Mouse (Mus musculus) ovary, adult 18-20 months (tissue): ENCODE data around the gene Clptm1.
A peak's percentile ranks its signal among the peaks of the same experiment; 100 is the strongest.

ENCODE experiments used
- DNase-seq: peaks from one replicate; pipeline ENCODE4 v3.0.0; 2022; ENCODE audit warnings: low spot score, mixed read lengths

The Clptm1 gene

DNA sequence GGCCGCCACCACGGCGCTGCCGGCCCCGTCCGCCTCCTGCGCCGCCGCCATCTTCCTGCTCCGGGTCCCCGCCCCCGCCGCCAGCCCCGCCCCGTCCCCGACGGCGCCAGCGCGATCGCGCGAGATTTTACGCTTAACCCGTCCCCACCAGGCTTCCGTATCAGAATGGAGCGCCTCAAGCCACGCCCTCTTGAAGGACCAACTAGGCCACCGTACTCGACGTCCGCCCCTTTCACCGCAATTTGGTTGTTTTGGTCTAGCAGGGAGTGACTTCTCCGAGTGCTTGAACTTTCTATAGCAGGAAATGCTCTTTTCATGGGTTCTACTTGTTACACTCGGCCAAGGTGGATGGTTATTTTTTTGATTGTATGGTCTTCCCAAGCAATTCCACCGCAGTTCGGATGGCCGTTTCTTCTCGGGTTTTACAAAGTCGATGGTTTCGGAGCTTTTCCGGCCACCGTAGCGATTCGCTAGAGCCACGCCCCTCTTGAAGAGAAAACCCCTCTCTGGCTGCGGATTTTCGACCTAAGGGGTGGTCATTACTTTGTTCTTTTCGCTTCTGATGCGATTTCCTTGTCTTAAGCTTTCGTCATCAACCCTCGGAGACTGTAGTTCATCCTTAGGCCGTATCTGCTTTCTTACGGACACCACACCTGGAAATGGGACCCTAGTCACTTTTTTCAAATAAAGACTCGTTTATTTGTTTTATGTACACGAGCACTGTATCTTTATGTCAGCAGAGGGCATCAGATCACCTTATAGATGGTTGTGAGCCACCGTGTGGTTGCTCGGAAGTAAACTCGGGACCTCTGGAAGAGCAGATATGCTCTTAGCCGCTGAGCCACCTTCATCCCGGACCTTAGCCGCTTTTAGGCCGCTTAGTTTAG lies at the start of gene Clptm1:
TSS of gene Clptm1 (minus strand) at position 79 of the 887 bp plus-strand sequence.
- DNase-seq = peak; percentile 95

DNA sequence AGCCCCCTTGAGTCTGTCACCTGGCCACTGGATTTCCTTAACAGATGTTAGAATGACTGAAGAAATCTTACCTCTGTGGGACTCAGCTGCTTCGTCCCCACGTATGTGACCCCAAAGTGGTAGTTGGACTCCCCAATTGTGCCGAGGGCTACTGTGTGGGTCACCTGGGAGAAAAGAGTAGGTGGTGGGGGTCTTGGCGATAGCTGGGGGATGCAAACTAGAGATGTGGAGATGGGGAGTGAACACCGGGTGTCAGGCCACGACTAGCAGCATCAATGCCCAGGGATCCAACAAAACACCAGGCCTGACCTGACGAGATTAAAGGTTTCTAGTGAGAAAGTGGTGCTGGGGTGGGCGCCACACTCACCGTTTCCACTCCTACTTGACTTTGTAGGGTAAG lies 48.8 kb upstream of the Clptm1 start:
- no peak for DNase-seq

DNA sequence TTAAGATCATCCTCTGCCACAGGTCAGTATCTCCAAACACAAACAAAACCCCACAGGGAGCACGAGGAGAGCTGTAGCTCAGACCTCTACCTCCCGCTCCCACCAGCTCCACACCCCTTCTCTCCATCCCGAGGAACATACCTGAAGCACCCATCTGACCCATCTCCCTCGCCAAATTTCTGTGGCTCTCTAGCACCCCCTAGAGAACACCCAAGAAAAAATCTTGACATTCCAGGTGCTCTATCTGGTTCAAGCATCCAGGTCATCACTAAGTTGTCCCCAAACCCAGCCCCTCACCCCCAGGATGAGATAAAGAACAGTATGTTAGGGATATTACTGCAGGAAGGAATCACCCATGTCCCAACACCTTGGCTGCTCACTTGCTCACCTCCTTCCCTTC lies 48.4 kb upstream of the Clptm1 start:
- no peak for DNase-seq

DNA sequence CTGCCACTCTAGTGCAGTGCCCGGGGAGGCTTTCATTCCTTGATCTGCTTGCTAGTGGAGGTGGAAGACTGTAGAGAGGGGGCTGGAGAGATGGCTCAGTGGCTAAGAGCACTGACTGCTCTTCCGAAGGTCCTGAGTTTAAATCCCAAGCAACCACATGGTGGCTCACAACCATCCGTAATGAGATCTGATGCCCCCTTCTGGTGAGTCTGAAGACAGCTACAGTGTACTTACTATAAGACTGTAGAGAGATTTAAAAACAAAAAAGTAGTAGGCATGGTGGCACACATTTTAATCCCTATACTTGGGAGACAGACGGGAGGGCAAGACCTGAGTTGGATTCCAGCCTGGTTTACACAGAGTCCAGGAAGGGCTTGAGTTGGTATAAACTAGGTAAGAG lies 47.6 kb upstream of the Clptm1 start:
- DNase-seq = no peak

DNA sequence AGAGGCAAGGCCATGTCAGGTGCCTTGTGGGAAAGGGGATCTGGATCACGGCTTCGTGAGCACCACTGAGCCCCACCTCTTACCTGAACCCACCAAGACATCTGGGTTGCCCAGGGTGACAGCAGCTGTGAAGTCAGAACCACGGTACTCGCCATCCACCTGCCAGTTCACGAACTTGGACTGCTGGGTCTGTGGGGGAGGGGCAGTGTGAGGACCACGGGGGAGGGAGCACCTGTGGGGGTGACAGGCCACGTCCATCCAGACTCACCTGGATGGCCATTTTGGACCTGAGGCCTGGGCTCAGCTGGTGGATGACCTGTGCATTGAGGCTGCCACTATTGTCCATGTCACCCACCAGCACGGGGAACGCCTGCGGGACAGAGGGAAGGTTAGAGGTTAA lies 45.8 kb upstream of the Clptm1 start:
- no peak for DNase-seq

DNA sequence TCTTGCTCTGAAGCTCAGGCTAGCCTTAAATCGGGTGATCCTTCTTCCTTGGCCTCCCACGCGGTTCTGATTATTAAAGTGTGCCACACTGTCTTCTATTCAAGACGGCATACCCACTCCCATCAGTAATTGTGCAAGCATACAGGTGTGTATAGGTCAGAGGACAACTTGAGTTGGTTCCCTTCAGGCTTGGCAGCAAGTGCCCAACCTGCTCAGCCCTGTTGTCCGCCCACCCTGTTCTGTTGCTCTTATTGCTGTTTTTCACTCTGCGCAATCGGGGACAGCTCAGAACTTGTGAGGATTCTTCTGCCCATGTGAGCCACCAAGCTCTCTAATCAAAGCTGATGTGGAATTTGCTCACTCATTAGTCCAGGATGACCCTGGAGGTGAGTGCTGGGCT lies 40.4 kb upstream of the Clptm1 start:
- DNase-seq = no peak

DNA sequence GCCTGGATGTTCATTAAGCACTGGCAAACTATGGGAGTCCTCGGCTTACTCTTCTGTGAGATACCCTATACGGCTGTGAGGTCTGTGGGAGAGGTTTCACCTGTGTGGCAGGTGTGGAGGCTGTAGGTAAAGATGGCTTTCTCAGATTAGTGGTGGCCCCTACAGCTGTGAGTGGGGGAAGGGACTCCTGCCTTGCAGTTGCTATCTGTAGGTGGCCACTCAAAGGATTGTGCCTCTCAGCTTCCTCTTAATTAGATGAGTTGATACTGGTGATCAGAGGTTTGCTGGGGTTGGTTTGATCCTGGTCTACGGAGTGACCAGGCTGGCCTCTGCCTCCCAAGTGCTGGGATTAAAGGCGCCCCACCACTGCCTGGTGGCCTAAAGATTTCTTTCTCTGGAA lies 39.6 kb upstream of the Clptm1 start:
- DNase-seq = no peak

DNA sequence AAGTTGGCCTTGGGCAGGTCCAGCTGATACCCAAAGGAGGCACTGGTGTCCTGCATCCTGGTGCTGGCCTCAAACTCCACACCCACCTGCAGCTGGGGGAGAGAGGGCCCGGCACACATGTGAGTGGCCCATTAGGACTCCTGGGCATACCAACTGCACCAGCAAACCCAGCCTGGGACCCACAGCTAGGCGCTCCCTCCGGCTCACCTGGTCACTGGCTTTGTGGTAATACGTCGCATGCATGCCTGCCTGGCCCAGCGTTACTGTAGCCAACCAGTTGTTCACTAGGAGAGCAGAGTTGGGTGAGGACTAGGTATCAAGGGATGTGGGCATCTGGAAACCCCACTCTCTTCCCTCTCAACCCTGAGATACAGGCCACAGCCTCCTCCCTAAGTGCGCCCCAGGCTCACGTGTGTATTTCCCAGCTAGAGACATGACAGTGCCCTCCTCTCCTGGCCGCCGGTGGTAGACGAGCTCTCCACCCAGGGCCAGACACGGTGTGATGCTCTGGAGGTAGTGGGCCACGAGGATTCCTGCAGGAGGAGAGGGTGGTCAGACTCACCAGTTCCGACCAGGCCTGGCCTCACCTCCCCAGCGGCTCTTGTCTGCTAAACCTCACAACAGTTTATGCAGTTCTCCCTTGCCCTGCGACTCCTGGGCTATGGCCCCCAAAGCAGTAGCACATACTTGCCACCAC lies 38.2 kb upstream of the Clptm1 start:
- DNase-seq = no peak

DNA sequence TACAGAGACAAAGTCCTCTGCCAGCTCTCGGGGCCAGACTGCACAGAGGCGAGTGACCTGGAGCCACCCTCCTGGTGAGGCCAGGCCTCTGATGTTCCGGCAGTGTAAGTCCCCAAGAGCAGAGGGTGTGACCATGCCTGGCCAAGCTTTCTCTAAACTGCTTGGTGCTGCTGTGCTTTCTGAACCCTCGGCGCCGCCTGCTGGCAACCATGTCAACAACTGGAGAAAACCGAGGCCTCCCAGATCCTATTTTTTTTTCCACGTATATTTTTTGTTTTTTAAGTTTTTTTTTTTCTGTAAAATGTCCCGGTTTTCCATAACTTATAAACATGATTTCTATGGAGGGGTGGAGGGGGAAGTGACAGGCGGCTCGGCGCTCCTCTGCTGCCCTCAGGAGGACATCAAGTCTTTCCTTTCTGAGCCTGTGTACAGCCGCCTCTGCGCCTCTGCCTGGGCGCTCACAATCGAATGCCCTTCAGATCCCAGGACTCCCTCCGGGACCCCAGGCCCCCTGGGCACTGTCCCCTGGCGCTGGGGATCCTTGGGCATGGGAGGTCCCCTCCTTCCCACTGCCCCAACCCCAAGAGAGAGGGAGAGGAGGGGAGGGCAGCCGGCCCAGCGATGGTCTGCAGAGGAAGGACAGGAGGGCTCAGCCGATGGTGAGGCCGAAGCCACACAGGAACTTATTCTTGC lies 36.4 kb upstream of the Clptm1 start:
- no peak for DNase-seq

DNA sequence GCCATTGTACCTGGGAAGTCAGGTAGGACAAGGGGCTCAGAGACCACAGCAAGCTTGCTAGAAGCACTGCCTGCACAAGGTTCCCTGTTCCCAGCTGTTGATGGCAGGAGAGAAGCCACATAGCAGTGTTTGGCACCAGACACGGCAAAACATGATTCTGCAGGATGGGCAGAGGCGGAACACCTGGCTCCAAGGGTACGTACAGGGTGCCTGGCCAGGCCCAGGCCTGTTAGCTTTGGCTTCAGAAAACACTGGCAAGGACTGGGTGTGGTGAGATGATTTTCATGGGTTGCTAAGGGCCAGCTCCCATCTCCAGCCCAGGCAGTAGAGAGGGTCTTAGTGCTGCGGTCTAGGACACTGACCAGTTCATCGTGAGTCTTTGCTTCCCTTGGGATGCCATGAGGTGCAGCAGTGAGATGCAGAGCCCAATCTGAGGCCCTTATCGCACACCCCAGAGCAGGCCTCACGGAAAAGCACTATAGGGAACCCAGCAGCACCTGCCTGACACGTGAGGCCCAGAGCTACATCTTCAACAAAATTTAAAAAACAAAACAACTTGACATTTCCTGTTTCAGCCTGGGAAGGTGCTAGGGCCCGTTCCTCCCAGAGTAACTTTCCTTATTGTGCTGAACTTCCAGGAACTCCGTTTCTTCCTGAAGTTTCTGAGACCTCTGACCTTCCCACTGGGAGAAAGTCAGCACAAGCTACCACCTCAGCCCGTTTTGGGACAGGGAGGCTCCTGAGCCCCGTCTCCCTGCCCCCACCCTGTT lies 35.7 kb upstream of the Clptm1 start:
- DNase-seq = no peak

DNA sequence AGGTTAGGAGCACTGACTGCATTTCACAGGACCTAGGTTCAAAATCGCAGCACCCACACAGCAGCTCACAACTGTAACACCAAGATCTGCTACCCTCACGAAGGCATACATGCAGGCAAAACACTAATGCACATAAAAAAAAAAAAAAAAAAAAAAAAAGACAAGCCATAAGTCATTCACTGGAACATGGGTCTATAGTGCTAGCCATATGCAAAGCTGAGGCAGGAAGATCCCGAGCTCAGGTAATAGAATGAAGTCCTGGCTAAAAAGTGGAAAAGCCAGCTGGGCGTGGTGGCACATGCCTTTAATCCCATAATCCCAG lies 35.0 kb upstream of the Clptm1 start:
- DNase-seq = no peak

DNA sequence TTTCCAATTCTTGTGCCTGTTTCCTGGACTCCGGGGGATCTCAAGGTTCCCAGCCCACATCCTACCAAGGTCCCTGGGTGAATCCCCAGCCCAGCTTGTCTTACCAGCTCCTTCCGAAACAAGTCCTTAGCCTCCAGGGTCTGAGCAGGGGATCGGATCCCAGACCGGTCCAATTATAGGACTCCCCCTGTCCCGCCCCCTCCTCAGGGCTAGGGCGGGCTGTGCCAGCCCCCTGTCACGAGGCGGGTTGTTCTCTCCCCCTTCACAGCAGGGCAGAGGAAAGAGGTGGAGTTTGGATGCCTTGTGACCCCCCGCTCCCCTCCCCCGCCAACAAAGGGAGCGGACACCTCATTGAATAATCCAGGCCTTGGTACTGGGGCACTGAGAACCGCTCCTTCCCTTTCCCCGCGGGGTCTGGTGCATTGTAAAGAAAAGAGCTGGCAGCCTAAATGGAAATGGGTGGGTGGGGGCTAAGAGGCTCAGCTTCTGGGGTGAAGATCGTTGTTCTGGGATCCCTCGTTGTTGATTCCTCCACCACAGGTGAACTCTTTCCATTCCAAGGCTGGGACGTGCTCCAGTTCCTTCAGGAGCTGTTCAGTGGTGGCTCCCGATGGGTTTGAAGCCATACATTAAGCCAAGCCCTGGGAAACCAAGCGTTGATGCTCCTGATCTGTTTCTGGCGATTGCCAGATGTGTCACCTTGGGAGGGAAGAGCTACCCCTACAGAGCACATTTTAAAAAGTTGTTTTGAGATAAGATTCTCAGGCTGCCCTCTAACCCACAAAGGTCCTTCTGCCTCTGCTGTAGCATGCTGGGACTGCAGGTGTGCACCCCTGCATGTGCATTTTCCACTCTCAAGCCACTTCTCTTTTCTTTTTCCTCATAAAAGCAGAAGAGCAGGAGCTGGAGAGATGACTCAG lies 34.3 kb upstream of the Clptm1 start, which contains the start of gene Apoe:
TSS of gene Apoe (minus strand) at position 282 of the 920 bp plus-strand sequence.
- peak; percentile 58 for DNase-seq

DNA sequence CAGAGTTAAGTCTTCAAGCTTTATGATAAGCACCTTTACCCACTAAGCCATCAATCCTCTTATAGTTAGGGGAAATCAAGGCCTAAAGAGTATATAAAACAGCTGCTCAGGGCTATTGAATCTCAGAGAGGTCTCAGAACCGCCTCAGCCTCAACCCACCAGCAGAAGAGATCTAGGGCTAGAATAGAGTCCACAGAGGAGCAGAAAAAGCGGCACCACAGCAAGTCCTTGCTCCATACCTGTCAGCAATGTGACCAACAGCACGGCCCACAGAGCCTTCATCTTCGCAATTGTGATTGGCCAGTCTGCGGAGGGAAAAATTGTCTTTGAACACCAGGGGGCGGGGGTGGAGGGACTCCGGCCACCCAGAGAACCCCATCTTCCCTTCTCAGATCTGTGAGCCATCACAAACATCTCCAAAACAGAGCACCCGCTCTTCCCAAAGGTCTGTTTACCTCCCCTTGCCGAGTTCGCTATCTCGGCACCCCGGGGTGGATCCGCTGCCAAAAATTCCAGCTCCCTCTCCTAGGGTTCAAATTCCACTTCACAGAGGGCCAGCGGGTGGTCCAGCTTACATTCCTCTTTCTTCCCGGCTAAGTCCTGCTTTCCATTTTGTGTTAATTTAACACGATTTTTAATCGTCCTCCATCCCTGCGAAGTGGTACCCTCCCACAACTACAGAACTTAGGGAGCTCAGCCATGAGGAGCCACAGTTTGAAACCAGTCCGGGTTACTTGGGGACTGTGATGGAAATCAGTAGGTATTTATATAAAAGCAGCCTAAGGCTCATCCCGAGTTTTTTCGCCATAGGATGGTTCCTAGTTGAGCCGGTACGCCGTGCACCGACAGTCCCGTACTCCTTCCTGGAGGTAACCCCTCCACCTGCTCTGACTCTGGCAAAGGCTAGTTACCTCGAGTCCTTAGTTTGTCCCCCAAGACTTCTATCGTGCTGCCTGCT lies 33.4 kb upstream of the Clptm1 start:
- no peak for DNase-seq

DNA sequence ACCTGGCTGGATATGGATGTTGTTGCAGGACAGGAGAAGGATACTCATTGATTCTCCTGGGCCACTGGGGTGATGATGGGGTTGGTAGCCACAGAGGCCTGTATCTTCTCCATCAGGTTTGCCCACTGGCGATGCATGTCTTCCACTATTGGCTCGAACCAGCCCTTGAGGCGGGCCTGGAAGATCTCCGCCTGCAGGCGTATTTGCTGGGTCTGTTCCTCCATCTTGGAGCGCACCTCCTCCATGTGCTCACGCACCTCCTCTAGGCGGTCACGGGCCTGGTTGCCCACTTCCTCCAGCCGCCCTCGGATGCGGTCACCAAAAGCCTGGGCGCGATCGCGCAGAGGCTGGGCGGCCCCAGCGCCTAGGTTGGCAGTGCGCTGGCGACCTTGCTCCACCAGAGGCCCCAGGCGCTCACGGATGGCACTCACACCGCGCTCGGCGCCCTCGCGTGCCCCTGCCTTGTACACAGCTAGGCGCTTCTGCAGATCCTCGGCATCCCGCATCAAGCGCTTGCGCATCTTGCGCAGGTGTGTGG lies 31.6 kb upstream of the Clptm1 start:
- DNase-seq = no peak

DNA sequence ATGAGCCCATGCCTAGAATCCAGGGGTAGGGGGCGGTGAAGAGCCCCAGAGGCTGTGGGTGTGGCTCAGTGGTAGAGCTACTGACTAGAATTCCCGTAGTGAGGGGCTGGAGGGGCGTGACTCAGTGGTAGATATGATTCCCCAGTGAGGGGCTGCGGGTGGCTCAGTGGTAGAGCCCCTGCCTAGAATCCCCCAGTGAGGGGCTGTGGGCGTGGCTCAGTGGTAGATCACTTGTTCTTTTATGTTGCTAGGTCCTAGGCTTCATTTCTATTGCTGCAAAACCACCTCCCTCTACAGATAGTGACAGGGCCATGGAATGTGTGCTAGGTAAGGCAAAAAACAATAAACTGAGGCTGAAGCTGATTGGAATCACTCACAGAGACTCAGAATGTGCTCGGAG lies 31.0 kb upstream of the Clptm1 start:
- DNase-seq = no peak

DNA sequence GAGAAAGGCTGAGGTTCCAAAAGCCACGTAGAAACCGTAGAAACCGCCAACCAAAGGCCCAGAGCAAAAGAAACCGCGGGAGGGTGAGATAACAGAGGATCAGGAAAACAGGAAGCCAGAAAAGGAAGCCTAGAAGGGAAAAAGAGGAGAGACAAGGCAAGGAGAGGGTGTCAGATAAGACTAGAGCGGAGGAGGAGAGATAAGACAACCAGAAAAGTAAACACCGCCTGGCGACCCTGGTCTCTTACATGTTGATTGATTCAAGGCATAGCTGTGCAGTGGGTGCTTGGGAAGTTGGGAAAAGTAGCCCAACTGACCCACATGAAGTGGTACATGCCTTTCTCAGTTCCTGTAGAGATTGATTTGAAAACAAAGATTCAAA lies 30.4 kb upstream of the Clptm1 start:
- no peak for DNase-seq

DNA sequence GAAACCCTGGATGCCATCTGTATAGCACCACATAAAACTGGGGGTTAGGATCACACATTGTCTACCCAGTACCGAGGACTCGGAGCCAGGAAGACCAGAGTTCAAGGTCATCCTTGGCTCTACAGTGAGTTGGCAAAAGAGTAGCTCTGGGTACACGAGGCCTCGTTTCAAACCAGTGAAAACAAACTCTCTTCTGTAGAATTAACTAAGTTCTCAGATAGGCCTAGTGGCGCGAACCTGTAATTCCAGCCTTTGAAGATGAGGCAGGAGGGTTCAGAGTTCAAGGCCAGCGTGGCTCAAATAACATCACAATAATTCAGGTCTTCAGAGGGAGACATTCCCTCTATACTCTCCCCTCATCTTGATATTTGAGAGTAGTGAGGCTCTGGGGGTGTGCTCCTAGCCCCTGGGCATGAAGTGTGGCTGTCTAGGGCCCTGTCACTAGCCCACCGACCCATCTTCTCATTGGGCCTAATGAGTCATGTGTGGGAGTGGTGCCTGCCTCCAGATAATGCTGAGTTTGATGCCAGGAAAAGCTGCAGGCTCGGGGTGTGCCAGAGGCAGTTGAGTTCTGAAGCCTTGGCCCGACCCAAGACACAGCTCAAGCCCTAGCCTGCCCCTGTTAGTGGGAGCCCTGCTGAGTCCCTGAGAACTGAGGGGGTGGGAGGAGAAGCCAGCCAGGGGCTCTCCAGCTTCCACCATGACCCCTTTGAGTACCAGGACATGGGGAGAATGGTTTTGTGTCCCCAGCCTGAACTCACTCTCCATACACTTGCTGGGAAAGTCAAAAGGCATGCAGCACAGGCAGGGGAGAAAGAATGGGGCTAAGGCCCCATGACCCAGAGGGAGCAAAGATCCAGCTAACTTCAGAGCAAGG lies 29.7 kb upstream of the Clptm1 start:
- no peak for DNase-seq

DNA sequence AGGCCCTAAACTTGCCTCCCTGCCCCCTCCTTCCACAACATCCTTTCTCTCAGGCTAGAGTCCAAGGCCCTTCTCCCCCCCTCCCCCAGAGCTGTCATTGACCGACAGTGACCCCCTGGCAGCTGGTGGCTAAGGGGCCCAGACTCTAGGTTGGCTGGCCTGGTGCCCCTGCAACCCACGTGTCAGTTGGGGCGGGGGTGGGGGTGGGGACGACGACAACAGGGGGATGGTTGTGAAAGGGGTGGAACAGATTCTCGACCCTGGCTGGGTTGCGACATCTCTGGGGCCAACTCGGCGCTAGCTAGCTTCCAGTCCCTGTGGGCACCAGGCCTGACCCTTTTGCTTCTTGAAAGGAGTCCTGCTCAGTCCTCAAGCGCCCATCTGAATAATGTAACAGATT lies 28.6 kb upstream of the Clptm1 start:
- no peak for DNase-seq
